Mouse (Mus musculus) forebrain, embryonic 10.5 days (tissue): Measurements from ENCODE around the gene Tmem52. TPM values are rescaled to one million over a fixed set of nuclear protein-coding genes. Genes with fewer than 3 reads are reported as not detected.
"Not testable (repeated sequence)": the region's sequence is repeated elsewhere in the genome, so short reads cannot be mapped to it uniquely, and the experiment has no call there.

Experiments
- DNase-seq: peaks from one replicate; pipeline ENCODE4 v3.0.0-alpha.2; 2017; ENCODE audit warnings: low spot score; ENCODE audit errors: extremely low spot score
- H3K27ac ChIP-seq: fragments of 300-500 bp; sonication (generic); 2 replicates; pipeline ENCODE4 v1.5.1; 2016; ENCODE audit warnings: mild to moderate bottlenecking
- H3K27me3 ChIP-seq: fragments of 300-500 bp; sonication (generic); 2 replicates; pipeline ENCODE4 v1.6.1; 2016; ENCODE audit warnings: mild to moderate bottlenecking; ENCODE audit not compliant: poor library complexity, severe bottlenecking
- H3K36me3 ChIP-seq: fragments of 300-500 bp; sonication (generic); replicated peaks from 2 replicates; pipeline ENCODE4 v1.6.1; 2016; ENCODE audit warnings: mild to moderate bottlenecking, moderate library complexity
- H3K4me1 ChIP-seq: fragments of 300-500 bp; sonication (generic); 2 replicates; pipeline ENCODE4 v1.6.1; 2016
- H3K4me3 ChIP-seq: fragments of 300-500 bp; sonication (generic); 2 replicates; pipeline ENCODE4 v1.5.1; 2016; ENCODE audit warnings: mild to moderate bottlenecking, moderate library complexity
- H3K9me3 ChIP-seq: fragments of 300-500 bp; sonication (generic); 2 replicates; pipeline ENCODE4 v1.6.1; 2016; ENCODE audit warnings: mild to moderate bottlenecking, moderate library complexity
- WGBS: fragments of 180-500 bp; shearing (Covaris S2); methylation state at CpG from one replicate; pipeline ENCODE4 v1.1.7; 2016; 5-methylcytosine and 5-hydroxymethylcytosine counted together
- polyA plus RNA-seq: library from polyadenylated mRNA; unstranded; fragments of >200 nt; fragmentation: Nextera tagmentation; extraction: Ambion mirVana; gene quantifications from 2 replicates; pipeline ENCODE4 v1.2.1, GENCODE M21; 2016

Gene Tmem52
- polyA plus RNA-seq, 1 experiment from 2014 or later, result not detected

GRCm38 (mm10) chr4:155463611-155464010 is 5.3 kb upstream of the Tmem52 start:
- H3K9me3 ChIP-seq, result no peaks in the 10 kb centered on the region
- WGBS, result 88% methylated on average over 6 of the region's 6 CpGs
- no peaks in the 10 kb centered on the region for H3K36me3 ChIP-seq
- peaks cover 6% of the 10 kb centered on the region for H3K4me1 ChIP-seq
- no peak overlapping the region for H3K27ac ChIP-seq
- no peak for DNase-seq
- peaks cover 8% of the 10 kb centered on the region for H3K27me3 ChIP-seq
- no peak overlapping the region for H3K4me3 ChIP-seq

- Histone ChIP-seq H3K27me3 (peaks cover 13% of the 10 kb centered on the region), H3K27ac (no peak overlapping the region), H3K4me1 (peaks cover 10% of the 10 kb centered on the region), H3K4me3 (no peak overlapping the region), H3K36me3 (no peaks in the 10 kb centered on the region), H3K9me3 (no peaks in the 10 kb centered on the region)
- no peak for DNase-seq
- WGBS, result 91% methylated on average over 4 of the region's 4 CpGs
Measured at GRCm38 (mm10) chr4:155464061-155464460, 4.9 kb upstream of the Tmem52 start.

DNA sequence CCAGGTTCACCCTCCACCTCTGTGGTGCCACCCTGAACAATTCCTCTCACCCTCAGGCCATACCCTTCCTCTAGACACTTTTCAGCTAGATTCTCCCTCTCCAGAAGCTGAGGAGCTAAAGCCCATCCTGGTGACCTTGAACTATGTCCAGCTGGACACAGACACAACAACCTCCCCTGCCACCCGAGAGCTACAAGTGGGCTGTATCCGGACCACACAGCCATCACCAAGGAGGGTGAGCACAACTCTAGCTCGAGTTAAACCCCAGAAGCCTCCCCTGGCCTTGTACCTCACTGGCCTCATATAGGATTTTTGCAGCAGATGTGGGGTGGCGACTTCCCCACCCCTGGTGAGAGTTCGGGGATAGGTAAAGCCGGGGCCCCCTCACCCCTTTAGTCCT is 3.3 kb upstream of the Tmem52 start:
- no peaks in the 10 kb centered on the region for H3K9me3 ChIP-seq

GRCm38 (mm10) chr4:155466080-155466479 is 2.8 kb upstream of the Tmem52 start:
- H3K36me3 ChIP-seq, result no peaks in the 10 kb centered on the region

More for the DNA sequence above, 3.3 kb upstream of the Tmem52 start:
- Histone ChIP-seq H3K4me3 (no peak overlapping the region), H3K27me3 (peaks cover 28% of the 10 kb centered on the region), H3K27ac (no peak overlapping the region), H3K36me3 (no peaks in the 10 kb centered on the region), H3K4me1 (peaks cover 20% of the 10 kb centered on the region)
- WGBS, result 80% methylated on average over 6 of the region's 6 CpGs
- DNase-seq, result no peak

DNA sequence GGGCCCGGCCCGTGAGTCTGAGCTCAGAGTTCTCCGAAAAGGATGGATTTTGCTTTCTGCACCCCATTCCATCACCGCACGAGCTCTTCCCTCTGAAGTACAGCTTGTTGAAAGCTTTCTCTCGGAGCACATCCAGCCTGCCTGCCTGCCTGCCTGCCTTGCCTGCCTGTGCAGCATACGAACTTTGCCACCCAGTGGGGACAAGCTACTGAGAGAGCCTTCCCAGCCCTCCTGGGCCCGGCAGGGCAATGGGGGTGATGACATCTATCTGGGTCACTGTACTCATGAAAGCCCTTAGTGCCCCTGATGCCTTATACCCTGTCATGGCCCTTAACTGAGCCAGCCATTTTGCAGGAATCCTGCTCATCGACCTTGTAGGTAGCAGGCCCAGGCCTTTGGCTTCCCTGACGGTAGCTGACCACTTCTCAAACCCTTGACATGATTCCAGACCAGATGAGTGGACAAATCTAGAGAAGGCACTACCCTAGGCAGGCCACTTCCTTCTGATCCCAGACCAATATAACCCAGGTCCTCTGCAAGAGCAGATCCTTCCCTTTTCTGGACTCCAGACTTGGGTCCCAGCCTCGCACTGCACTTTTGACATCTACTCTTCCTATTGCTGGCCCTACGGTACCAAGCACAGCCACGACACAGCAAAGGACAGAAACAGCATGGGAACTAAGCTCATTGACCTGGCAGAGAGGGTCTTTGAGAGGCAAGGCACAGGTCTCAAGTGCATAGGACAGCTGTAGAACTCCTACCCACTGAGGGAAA is 1.5 kb upstream of the Tmem52 start:
- peaks cover 31% of the 10 kb centered on the region for H3K27me3 ChIP-seq
- DNase-seq, result no peak
- no peaks in the 10 kb centered on the region for H3K9me3 ChIP-seq
- WGBS, result 84% methylated on average over 13 of the region's 13 CpGs
- no peak overlapping the region for H3K27ac ChIP-seq
- no peaks in the 10 kb centered on the region for H3K36me3 ChIP-seq
- H3K4me3 ChIP-seq, result no peak overlapping the region
- peaks cover 16% of the 10 kb centered on the region for H3K4me1 ChIP-seq

More at GRCm38 (mm10) chr4:155466080-155466479, 2.8 kb upstream of the Tmem52 start:
- H3K27me3 ChIP-seq, result peaks cover 31% of the 10 kb centered on the region
- 88% methylated on average over 5 of the region's 5 CpGs for WGBS
- H3K4me3 ChIP-seq, result no peak overlapping the region
- H3K27ac ChIP-seq, result no peak overlapping the region
- H3K4me1 ChIP-seq, result peaks cover 17% of the 10 kb centered on the region
- no peaks in the 10 kb centered on the region for H3K9me3 ChIP-seq
- no peak for DNase-seq

GRCm38 (mm10) chr4:155469590-155470262 is 812 bp downstream of the Tmem52 start:
- Histone ChIP-seq H3K9me3 (no peaks in the 10 kb centered on the region), H3K4me3 (peak overlapping the region; percentile 42; the same call in 1 of the 2 replicates), H3K27ac (no peak overlapping the region), H3K36me3 (no peaks in the 10 kb centered on the region), H3K4me1 (peaks cover 16% of the 10 kb centered on the region), H3K27me3 (peaks cover 31% of the 10 kb centered on the region)
- DNase-seq, result no peak
- 82% methylated on average over 18 of the region's 18 CpGs for WGBS

DNA sequence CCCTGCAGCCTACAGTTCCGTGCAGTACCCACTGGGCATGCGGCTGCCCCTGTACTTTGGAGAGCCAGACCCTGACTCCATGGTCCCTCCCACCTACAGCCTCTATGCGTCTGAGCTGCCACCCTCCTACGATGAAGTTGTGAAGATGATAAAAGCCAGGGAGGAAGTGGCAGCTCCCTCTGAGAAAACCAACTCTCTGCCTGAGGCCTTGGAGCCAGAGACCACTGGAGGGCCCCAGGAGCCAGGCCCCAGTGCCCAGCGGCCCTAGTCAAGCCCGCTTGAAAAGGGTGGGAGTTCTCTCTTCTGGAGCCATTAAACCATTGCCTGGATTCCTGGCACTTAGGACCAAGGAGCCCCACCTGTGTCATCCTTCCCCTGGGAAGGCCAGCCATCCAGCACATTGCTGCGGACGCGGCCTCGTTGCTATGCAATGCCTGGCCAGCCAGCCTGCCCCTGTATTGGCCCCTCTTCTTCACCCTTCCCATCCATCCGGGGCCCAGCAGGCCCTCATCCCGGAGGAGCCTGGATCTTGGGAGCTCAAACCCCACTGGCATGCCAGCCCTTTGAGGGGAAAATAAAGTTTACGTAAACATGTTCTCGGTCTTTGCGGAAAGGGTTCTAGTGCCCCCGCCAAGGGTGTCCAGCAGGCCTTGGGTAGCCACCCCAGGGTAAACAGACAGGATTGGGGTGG is 1.5 kb downstream of the Tmem52 start:
- Histone ChIP-seq H3K4me1 (peaks cover 16% of the 10 kb centered on the region), H3K9me3 (no peaks in the 10 kb centered on the region), H3K36me3 (no peaks in the 10 kb centered on the region), H3K27ac (no peak overlapping the region), H3K27me3 (peaks cover 31% of the 10 kb centered on the region), H3K4me3 (no peak overlapping the region)
- DNase-seq, result no peak
- 92% methylated on average over 16 of the region's 16 CpGs for WGBS

DNA sequence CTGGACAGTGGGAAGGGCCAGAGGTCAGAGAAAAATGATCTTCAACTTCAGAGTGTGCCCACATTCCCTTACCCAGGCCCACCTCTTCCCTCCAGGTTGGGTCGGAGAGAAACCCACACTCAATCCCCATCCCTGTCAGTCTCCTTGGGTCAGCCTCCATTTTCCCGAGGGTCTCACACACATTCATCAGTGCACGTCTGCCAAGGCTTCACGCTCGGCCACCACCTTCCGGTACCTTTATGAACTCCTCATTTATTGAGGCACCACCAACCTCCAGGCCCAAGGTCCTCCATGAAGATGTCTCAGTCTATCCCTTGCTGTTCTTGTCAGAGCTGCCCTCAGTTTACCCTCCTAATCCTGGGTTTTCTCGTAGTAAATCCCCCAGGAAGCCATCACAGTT is 2.1 kb downstream of the Tmem52 start:
- Histone ChIP-seq H3K27me3 (peaks cover 31% of the 10 kb centered on the region), H3K4me1 (peaks cover 16% of the 10 kb centered on the region), H3K4me3 (no peak overlapping the region), H3K27ac (no peak overlapping the region), H3K36me3 (no peaks in the 10 kb centered on the region), H3K9me3 (no peaks in the 10 kb centered on the region)
- no peak for DNase-seq
- WGBS, result 93% methylated on average over 7 of the region's 7 CpGs

- H3K4me1 ChIP-seq, result peaks cover 16% of the 10 kb centered on the region
- H3K4me3 ChIP-seq, result no peak overlapping the region
- no peak for DNase-seq
- H3K27me3 ChIP-seq, result peaks cover 31% of the 10 kb centered on the region
- no peak overlapping the region for H3K27ac ChIP-seq
- 91% methylated on average over 7 of the region's 7 CpGs for WGBS
- H3K36me3 ChIP-seq, result no peaks in the 10 kb centered on the region
- no peaks in the 10 kb centered on the region for H3K9me3 ChIP-seq
Measured at GRCm38 (mm10) chr4:155471406-155471805, 2.5 kb downstream of the Tmem52 start.

DNA sequence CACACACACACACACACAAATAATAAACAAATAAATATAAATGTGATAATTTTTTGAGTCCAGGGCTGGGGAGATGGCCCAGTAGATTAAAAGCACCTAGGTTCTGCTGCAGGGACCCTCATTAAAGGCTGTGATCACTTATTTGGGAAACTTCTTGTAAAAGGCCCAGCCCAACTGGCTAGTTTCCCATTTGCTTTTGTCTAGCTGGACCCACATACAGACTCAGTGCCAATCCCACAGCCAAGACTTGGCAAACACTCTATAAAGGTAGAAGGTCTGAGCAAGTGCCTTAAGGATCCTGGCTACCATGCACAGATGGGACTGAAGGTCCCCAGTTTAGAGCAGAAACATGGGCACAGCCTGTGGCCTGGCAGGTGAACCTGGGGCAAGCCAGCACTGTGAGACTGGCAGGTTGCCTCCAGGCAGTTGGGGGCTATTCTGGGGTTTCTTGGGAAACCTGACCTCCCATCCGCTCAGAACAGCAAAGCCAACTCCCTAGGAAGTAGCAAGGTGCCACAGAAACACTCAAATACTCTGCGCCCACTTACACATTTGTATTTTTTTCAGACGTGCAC is 3.9 kb downstream of the Tmem52 start:
- H3K36me3 ChIP-seq, result no peaks in the 10 kb centered on the region
- H3K4me3 ChIP-seq, result no peak overlapping the region
- H3K27me3 ChIP-seq, result peaks cover 24% of the 10 kb centered on the region
- no peak overlapping the region for H3K27ac ChIP-seq
- H3K4me1 ChIP-seq, result peaks cover 16% of the 10 kb centered on the region
- WGBS, result 85% methylated on average over 3 of the region's 3 CpGs
- no peak for DNase-seq
- H3K9me3 ChIP-seq, result no peaks in the 10 kb centered on the region

DNA sequence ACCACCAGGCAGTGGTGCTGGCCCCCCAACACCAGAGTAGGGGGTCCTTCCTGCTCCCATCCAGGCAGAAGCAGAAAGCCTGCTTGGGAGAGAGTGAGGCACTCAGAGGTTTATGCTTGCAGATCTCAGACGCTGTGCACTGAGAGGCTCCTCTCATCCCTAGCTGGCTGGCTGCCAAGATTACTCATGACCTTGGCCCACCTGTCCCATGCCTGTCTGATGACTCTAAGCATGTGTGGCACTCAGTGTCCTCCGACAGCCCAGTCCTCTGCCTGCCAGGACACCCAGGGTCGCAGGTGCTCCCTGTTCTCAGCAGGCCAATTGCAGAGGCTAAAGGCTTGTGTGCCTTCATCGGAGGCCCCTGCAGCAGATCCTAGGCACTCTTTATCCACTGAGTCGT is 4.4 kb downstream of the Tmem52 start:
- no peak overlapping the region for H3K27ac ChIP-seq
- H3K27me3 ChIP-seq, result peaks cover 23% of the 10 kb centered on the region
- H3K4me1 ChIP-seq, result peaks cover 16% of the 10 kb centered on the region
- H3K9me3 ChIP-seq, result no peaks in the 10 kb centered on the region
- H3K4me3 ChIP-seq, result no peak overlapping the region
- no peaks in the 10 kb centered on the region for H3K36me3 ChIP-seq
- no peak for DNase-seq
- WGBS, result 77% methylated on average over 5 of the region's 5 CpGs

- not testable (repeated sequence) for H3K27ac ChIP-seq, H3K36me3 ChIP-seq, H3K9me3 ChIP-seq, H3K4me3 ChIP-seq, DNase-seq
- WGBS, result 59% methylated on average over 2 of the region's 2 CpGs
- Histone ChIP-seq H3K27me3 (peaks cover 21% of the 10 kb centered on the region), H3K4me1 (peaks cover 12% of the 10 kb centered on the region)
Measured at GRCm38 (mm10) chr4:155473796-155474195, 4.9 kb downstream of the Tmem52 start.
